Mouse (Mus musculus): ENCODE data around the gene Tti1. TPM values are rescaled to one million over a fixed set of nuclear protein-coding genes. Genes with fewer than 3 reads are reported as not detected.

Tti1 gene
- polyA plus RNA-seq, 1 experiment, result 14.2 TPM

GRCm38 (mm10) chr2:158043504-158043903, 15.3 kb upstream of the Tti1 start:
- TF ChIP-seq POLR2A (IDR thresholded peaks at IDR 0.05; ENCODE audit: borderline replicate concordance, low read depth, low read length), result no peak
- no peak for TF ChIP-seq CTCF (IDR thresholded peaks at IDR 0.05; ENCODE audit: low read depth, low read length)
- Histone ChIP-seq H3K27ac (ENCODE audit: insufficient read depth, low read depth, low read length) (no peak overlapping the region), H3K4me3 (ENCODE audit: insufficient read depth, low read length) (no peak overlapping the region), H3K4me1 (ENCODE audit: control insufficient read depth, insufficient read depth, low read length) (peaks cover 9% of the 10 kb centered on the region)

GRCm38 (mm10) chr2:158040396-158040795, 12.2 kb upstream of the Tti1 start:
- no peak overlapping the region for H3K27ac ChIP-seq (ENCODE audit: insufficient read depth, low read depth, low read length)
- TF ChIP-seq POLR2A (IDR thresholded peaks at IDR 0.05; ENCODE audit: borderline replicate concordance, low read depth, low read length) (no peak), CTCF (IDR thresholded peaks at IDR 0.05; ENCODE audit: low read depth, low read length) (no peak)
- H3K4me3 ChIP-seq (ENCODE audit: insufficient read depth, low read length), result no peak overlapping the region
- peaks cover 5% of the 10 kb centered on the region for H3K4me1 ChIP-seq (ENCODE audit: control insufficient read depth, insufficient read depth, low read length)

GRCm38 (mm10) chr2:158039662-158040061, 11.4 kb upstream of the Tti1 start:
- Histone ChIP-seq H3K27ac (ENCODE audit: insufficient read depth, low read depth, low read length) (no peak overlapping the region), H3K4me1 (ENCODE audit: control insufficient read depth, insufficient read depth, low read length) (peaks cover 8% of the 10 kb centered on the region), H3K4me3 (ENCODE audit: insufficient read depth, low read length) (no peak overlapping the region)
- TF ChIP-seq CTCF (IDR thresholded peaks at IDR 0.05; ENCODE audit: low read depth, low read length) (no peak), POLR2A (IDR thresholded peaks at IDR 0.05; ENCODE audit: borderline replicate concordance, low read depth, low read length) (no peak)

DNA sequence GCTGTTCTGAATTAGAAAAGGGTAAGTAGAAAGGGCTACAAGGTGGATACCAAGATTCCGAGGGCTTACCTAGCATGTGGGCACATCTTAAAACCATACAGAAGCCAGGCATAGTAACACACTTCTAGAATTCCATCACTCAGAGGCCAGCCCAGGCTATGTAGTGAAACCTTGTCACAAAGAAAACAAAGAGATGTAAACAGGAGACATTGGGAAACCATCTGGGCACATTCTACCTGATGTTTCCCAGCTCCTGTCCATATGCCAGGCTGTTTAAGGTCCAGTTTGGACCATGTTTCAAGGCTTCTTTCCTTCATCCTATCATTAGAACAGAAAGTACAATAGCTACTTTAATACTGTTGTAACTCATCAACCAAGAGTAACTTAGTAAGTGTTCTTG, 9.3 kb upstream of the Tti1 start:
- TF ChIP-seq POLR2A (IDR thresholded peaks at IDR 0.05; ENCODE audit: borderline replicate concordance, low read depth, low read length), result no peak
- H3K4me1 ChIP-seq (ENCODE audit: control insufficient read depth, insufficient read depth, low read length), result peaks cover 8% of the 10 kb centered on the region
- no peak overlapping the region for H3K4me3 ChIP-seq (ENCODE audit: insufficient read depth, low read length)
- H3K27ac ChIP-seq (ENCODE audit: insufficient read depth, low read depth, low read length), result no peak overlapping the region

GRCm38 (mm10) chr2:158036953-158037352, 8.7 kb upstream of the Tti1 start:
- TF ChIP-seq CTCF (IDR thresholded peaks at IDR 0.05; ENCODE audit: low read depth, low read length), result no peak
- TF ChIP-seq POLR2A (IDR thresholded peaks at IDR 0.05; ENCODE audit: borderline replicate concordance, low read depth, low read length), result no peak
- Histone ChIP-seq H3K4me3 (ENCODE audit: insufficient read depth, low read length) (no peak overlapping the region), H3K4me1 (ENCODE audit: control insufficient read depth, insufficient read depth, low read length) (peaks cover 8% of the 10 kb centered on the region), H3K27ac (ENCODE audit: insufficient read depth, low read depth, low read length) (no peak overlapping the region)

DNA sequence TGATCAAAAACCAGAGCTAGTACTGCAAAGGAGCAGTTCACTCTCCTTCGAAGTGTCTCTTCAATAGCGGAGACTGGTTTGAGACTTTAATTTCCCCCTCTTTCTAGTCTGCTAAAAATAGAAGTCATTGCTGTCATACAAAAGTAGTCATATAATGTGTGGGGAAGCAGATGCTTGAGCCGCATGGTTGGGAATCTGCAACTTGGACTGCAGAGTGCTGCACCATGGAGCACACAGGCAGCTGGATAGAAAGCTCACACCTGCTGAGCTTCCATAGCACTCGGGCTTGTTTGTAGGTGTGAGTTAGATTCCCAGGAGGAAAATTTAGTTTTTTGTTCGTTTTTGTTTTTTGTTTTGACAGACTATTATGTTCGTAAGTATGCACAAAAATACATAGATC, 8.2 kb upstream of the Tti1 start:
- H3K4me1 ChIP-seq (ENCODE audit: control insufficient read depth, insufficient read depth, low read length), result peaks cover 8% of the 10 kb centered on the region

DNA sequence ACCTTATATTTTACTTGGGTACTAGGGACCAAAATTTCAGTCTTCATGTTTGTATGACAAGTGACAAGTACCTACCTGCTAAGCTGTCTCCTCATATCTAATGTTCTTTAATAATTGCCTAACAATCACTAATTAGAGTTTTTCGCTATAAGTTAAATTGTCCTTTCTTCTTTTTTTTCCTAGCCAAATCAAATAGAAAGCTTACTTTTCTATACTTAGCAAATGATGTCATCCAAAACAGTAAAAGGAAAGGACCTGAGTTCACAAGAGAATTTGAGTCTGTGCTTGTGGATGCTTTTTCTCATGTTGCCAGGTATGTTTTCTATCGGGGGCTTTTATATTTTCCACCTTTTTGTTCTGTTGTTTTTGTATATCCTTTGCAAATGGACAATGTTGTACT, 7.6 kb upstream of the Tti1 start:
- no peak overlapping the region for H3K4me3 ChIP-seq (ENCODE audit: insufficient read depth, low read length)
- no peak for TF ChIP-seq CTCF (IDR thresholded peaks at IDR 0.05; ENCODE audit: low read depth, low read length)
- TF ChIP-seq POLR2A (IDR thresholded peaks at IDR 0.05; ENCODE audit: borderline replicate concordance, low read depth, low read length), result no peak
- H3K4me1 ChIP-seq (ENCODE audit: control insufficient read depth, insufficient read depth, low read length), result peaks cover 10% of the 10 kb centered on the region
- H3K27ac ChIP-seq (ENCODE audit: insufficient read depth, low read depth, low read length), result no peak overlapping the region

More for the DNA sequence above, 8.2 kb upstream of the Tti1 start:
- Histone ChIP-seq H3K4me3 (ENCODE audit: insufficient read depth, low read length) (no peak overlapping the region), H3K27ac (ENCODE audit: insufficient read depth, low read depth, low read length) (no peak overlapping the region)
- TF ChIP-seq CTCF (IDR thresholded peaks at IDR 0.05; ENCODE audit: low read depth, low read length) (no peak), POLR2A (IDR thresholded peaks at IDR 0.05; ENCODE audit: borderline replicate concordance, low read depth, low read length) (no peak)

GRCm38 (mm10) chr2:158030007-158030406, 1.8 kb upstream of the Tti1 start:
- no peak overlapping the region for H3K27ac ChIP-seq (ENCODE audit: insufficient read depth, low read depth, low read length)

GRCm38 (mm10) chr2:158027855-158028353, 329 bp downstream of the Tti1 start:
- Histone ChIP-seq H3K4me3 (ENCODE audit: insufficient read depth, low read length) (peak overlapping the region; percentile 90), H3K4me1 (ENCODE audit: control insufficient read depth, insufficient read depth, low read length) (peaks cover 16% of the 10 kb centered on the region), H3K27ac (ENCODE audit: insufficient read depth, low read depth, low read length) (peak overlapping the region; percentile 80)
- TF ChIP-seq POLR2A (IDR thresholded peaks at IDR 0.05; ENCODE audit: borderline replicate concordance, low read depth, low read length) (no peak), CTCF (IDR thresholded peaks at IDR 0.05; ENCODE audit: low read depth, low read length) (0 out of 2 replicates have a peak, but pooled peaks have one; percentile 10)

More at GRCm38 (mm10) chr2:158030007-158030406, 1.8 kb upstream of the Tti1 start:
- no peak for TF ChIP-seq POLR2A (IDR thresholded peaks at IDR 0.05; ENCODE audit: borderline replicate concordance, low read depth, low read length)
- TF ChIP-seq CTCF (IDR thresholded peaks at IDR 0.05; ENCODE audit: low read depth, low read length), result no peak
- Histone ChIP-seq H3K4me1 (ENCODE audit: control insufficient read depth, insufficient read depth, low read length) (peaks cover 17% of the 10 kb centered on the region), H3K4me3 (ENCODE audit: insufficient read depth, low read length) (peak overlapping the region; percentile 90)

DNA sequence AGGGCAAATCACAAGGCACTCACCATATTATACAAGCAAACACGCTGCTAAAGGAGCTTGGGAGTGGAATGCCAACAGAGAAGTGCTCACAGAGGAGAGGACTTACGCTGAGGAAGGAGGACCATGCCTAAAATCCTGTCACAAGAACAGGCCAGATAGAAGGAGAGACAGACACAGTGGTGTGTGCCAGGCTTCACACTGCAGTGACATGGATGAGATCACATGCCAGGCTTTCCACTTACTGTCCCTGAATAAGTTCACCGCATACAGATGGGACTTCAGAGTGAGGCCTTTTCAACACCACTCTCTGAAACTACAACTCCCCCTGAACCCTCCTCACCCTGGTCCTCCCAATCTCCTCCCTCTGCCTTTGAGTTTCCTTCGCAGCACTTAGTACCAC, 10.9 kb downstream of the Tti1 start:
- peaks cover 9% of the 10 kb centered on the region for H3K4me1 ChIP-seq (ENCODE audit: control insufficient read depth, insufficient read depth, low read length)
- no peak overlapping the region for H3K27ac ChIP-seq (ENCODE audit: insufficient read depth, low read depth, low read length)
- H3K4me3 ChIP-seq (ENCODE audit: insufficient read depth, low read length), result no peak overlapping the region
- no peak for TF ChIP-seq CTCF (IDR thresholded peaks at IDR 0.05; ENCODE audit: low read depth, low read length)
- TF ChIP-seq POLR2A (IDR thresholded peaks at IDR 0.05; ENCODE audit: borderline replicate concordance, low read depth, low read length), result no peak

- TF ChIP-seq CTCF (IDR thresholded peaks at IDR 0.05; ENCODE audit: low read depth, low read length), result no peak
- TF ChIP-seq POLR2A (IDR thresholded peaks at IDR 0.05; ENCODE audit: borderline replicate concordance, low read depth, low read length), result no peak
- peaks cover 2% of the 10 kb centered on the region; the same call in 1 of the 2 replicates for H3K4me1 ChIP-seq (ENCODE audit: control insufficient read depth, insufficient read depth, low read length)
- H3K4me3 ChIP-seq (ENCODE audit: insufficient read depth, low read length), result no peak overlapping the region
- no peak overlapping the region for H3K27ac ChIP-seq (ENCODE audit: insufficient read depth, low read depth, low read length)
Measured at GRCm38 (mm10) chr2:158012608-158013007, 15.6 kb downstream of the Tti1 start.

All from bone marrow macrophage, adult 2 months (primary cell).